Mouse (Mus musculus) midbrain, embryonic 14.5 days (tissue): ENCODE results near the gene Apol8. TPM values are rescaled to one million over a fixed set of nuclear protein-coding genes. Genes with fewer than 3 reads are reported as not detected.

ENCODE experiments used
- ATAC-seq: fragments of 200-750 bp; cut with Nextera tagmentation; 2 replicates; pipeline ENCODE4 v1.8.0; 2017; ENCODE audit warnings: moderate number of reproducible peaks, moderate library complexity; ENCODE audit not compliant: low FRiP score, low TSS enrichment
- DNase-seq: peaks from one replicate; pipeline ENCODE4 v3.0.0-alpha.2; 2015
- H3K27ac ChIP-seq: fragments of 300-500 bp; sonication (generic); replicated peaks from 2 replicates; pipeline ENCODE4 v1.5.1; 2014; ENCODE audit warnings: mild to moderate bottlenecking, low read depth, low read length, moderate library complexity
- H3K27me3 ChIP-seq: fragments of 300-500 bp; sonication (generic); 2 replicates; pipeline ENCODE4 v1.6.1; 2014; ENCODE audit warnings: low read length, control low read depth, mixed read lengths; ENCODE audit not compliant: control insufficient read depth, insufficient read depth
- H3K36me3 ChIP-seq: fragments of 300-500 bp; sonication (generic); 2 replicates; pipeline ENCODE4 v1.6.1; 2014; ENCODE audit warnings: low read length, control low read depth; ENCODE audit not compliant: control insufficient read depth, insufficient read depth
- H3K4me1 ChIP-seq: fragments of 300-500 bp; sonication (generic); 2 replicates; pipeline ENCODE4 v1.6.1; 2014; ENCODE audit warnings: mild to moderate bottlenecking, antibody characterized with exemption, low read length, control low read depth; ENCODE audit not compliant: control insufficient read depth, insufficient read depth
- H3K4me2 ChIP-seq: fragments of 300-500 bp; sonication (generic); 2 replicates; pipeline ENCODE4 v1.6.1; 2014; ENCODE audit warnings: mild to moderate bottlenecking, low read length, moderate library complexity
- H3K4me3 ChIP-seq: fragments of 300-500 bp; sonication (generic); replicated peaks from 2 replicates; pipeline ENCODE4 v1.5.1; 2014; ENCODE audit warnings: low read depth, low read length
- H3K9ac ChIP-seq: fragments of 300-500 bp; sonication (generic); replicated peaks from 2 replicates; pipeline ENCODE4 v1.6.1; 2014; ENCODE audit warnings: mild to moderate bottlenecking, low read length, moderate library complexity
- H3K9me3 ChIP-seq: fragments of 300-500 bp; sonication (generic); 2 replicates; pipeline ENCODE4 v1.6.1; 2016; ENCODE audit warnings: low read length, control low read depth, mixed read lengths; ENCODE audit not compliant: control insufficient read depth
- WGBS: fragments of 180-500 bp; shearing (Covaris S2); extraction: QIAGEN DNeasy Blood & Tissue Kit; methylation state at CpG from one replicate; pipeline ENCODE4 v1.1.7; 2014; 5-methylcytosine and 5-hydroxymethylcytosine counted together
- polyA plus RNA-seq: library from polyadenylated mRNA; unstranded; fragments of >200 nt; fragmentation: Nextera tagmentation; extraction: Ambion mirVana; gene quantifications from 2 replicates; pipeline ENCODE4 v1.2.1, GENCODE M21; 2014

The Apol8 gene
- polyA plus RNA-seq = 0.11 TPM in 2 replicates

GRCm38 (mm10) chr15:77756848-77757247 lies at the start of gene Apol8:
TSS of gene Apol8 (minus strand) at chr15:77757003.
- no peak within 1 kb of the TSS for H3K4me2 ChIP-seq
- H3K9ac ChIP-seq = no peak within 1 kb of the TSS
- H3K27me3 ChIP-seq = no peaks in the 10 kb centered on the region
- peaks cover 11% of the 10 kb centered on the region for H3K36me3 ChIP-seq
- H3K4me3 ChIP-seq = no peak within 1 kb of the TSS
- no peaks in the 10 kb centered on the region for H3K9me3 ChIP-seq
- ATAC-seq (no peak), DNase-seq (peak; percentile 78)
- WGBS = 5% methylated on average over 9 of the region's 9 CpGs
- H3K4me1 ChIP-seq = no peaks in the 10 kb centered on the region
- H3K27ac ChIP-seq = no peak within 1 kb of the TSS

GRCm38 (mm10) chr15:77805657-77806056 lies 48.9 kb upstream of the Apol8 start:
- H3K9ac ChIP-seq = no peak overlapping the region
- 88% methylated on average over 4 of the region's 4 CpGs for WGBS
- no peaks in the 10 kb centered on the region for H3K27me3 ChIP-seq
- H3K27ac ChIP-seq = no peak overlapping the region
- DNase-seq = no peak
- H3K4me3 ChIP-seq = no peak overlapping the region
- no peaks in the 10 kb centered on the region for H3K9me3 ChIP-seq
- peaks cover 20% of the 10 kb centered on the region for H3K36me3 ChIP-seq
- peaks cover 8% of the 10 kb centered on the region for H3K4me1 ChIP-seq
- no peak overlapping the region for H3K4me2 ChIP-seq
- no peak for ATAC-seq

- peaks cover 20% of the 10 kb centered on the region for H3K36me3 ChIP-seq
- H3K4me3 ChIP-seq = no peak overlapping the region
- no peak overlapping the region for H3K4me2 ChIP-seq
- no peaks in the 10 kb centered on the region for H3K9me3 ChIP-seq
- H3K4me1 ChIP-seq = 0 out of 2 replicates have a peak, but pooled peaks cover under 1% of the 10 kb centered on the region
- ATAC-seq (no peak), DNase-seq (no peak)
- no peak overlapping the region for H3K27ac ChIP-seq
- H3K9ac ChIP-seq = no peak overlapping the region
- H3K27me3 ChIP-seq = no peaks in the 10 kb centered on the region
- 89% methylated on average over 9 of the region's 9 CpGs for WGBS
Observed at GRCm38 (mm10) chr15:77804949-77805348, 48.1 kb upstream of the Apol8 start.

- Histone ChIP-seq H3K36me3 (peaks cover 20% of the 10 kb centered on the region), H3K27me3 (no peaks in the 10 kb centered on the region), H3K9me3 (no peaks in the 10 kb centered on the region), H3K9ac (no peak overlapping the region), H3K27ac (no peak overlapping the region), H3K4me2 (no peak overlapping the region), H3K4me3 (no peak overlapping the region), H3K4me1 (no peaks in the 10 kb centered on the region)
- WGBS = 94% methylated on average over 6 of the region's 6 CpGs
- no peak for DNase-seq
- ATAC-seq = no peak
Observed at GRCm38 (mm10) chr15:77804460-77804859, 47.7 kb upstream of the Apol8 start.

GRCm38 (mm10) chr15:77803747-77804146 lies 46.9 kb upstream of the Apol8 start:
- no peaks in the 10 kb centered on the region for H3K9me3 ChIP-seq
- no peaks in the 10 kb centered on the region for H3K27me3 ChIP-seq
- DNase-seq (no peak), ATAC-seq (no peak)
- H3K36me3 ChIP-seq = peaks cover 20% of the 10 kb centered on the region
- H3K4me3 ChIP-seq = no peak overlapping the region
- H3K9ac ChIP-seq = no peak overlapping the region
- WGBS = 87% methylated on average over 3 of the region's 3 CpGs
- no peak overlapping the region for H3K27ac ChIP-seq
- no peak overlapping the region for H3K4me2 ChIP-seq
- 0 out of 2 replicates have a peak, but pooled peaks cover under 1% of the 10 kb centered on the region for H3K4me1 ChIP-seq

DNA sequence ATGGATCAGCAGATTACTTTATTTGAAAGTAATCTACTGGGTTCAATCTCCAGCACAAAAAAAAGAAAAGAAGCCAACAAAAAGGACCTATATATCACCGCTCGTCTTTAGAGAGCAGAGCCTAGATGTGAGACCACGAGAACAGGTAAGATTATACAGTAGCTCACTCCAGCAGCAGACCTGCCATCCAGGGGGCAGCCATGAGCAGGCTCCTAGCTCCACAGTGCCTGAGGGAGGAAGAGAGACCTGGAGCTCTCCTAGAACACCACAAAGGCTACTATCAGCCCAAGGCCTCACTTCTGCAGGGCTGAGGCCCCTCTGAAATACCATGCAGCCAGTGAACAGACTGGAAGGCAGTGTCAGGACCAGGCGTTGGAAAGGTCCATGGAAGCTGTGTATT lies 46.2 kb upstream of the Apol8 start:
- 86% methylated on average over 4 of the region's 4 CpGs for WGBS
- Histone ChIP-seq H3K9me3 (no peaks in the 10 kb centered on the region), H3K4me3 (no peak overlapping the region), H3K4me2 (no peak overlapping the region), H3K27ac (no peak overlapping the region), H3K36me3 (peaks cover 20% of the 10 kb centered on the region), H3K27me3 (no peaks in the 10 kb centered on the region), H3K9ac (no peak overlapping the region), H3K4me1 (0 out of 2 replicates have a peak, but pooled peaks cover 5% of the 10 kb centered on the region)
- ATAC-seq = no peak
- DNase-seq = no peak

- 90% methylated on average over 4 of the region's 4 CpGs for WGBS
- Histone ChIP-seq H3K9me3 (no peaks in the 10 kb centered on the region), H3K27me3 (no peaks in the 10 kb centered on the region), H3K9ac (no peak overlapping the region), H3K27ac (no peak overlapping the region; the same call in 1 of the 2 replicates), H3K36me3 (peaks cover 5% of the 10 kb centered on the region; the same call in 1 of the 2 replicates), H3K4me3 (no peak overlapping the region), H3K4me2 (no peak overlapping the region), H3K4me1 (0 out of 2 replicates have a peak, but pooled peaks cover 5% of the 10 kb centered on the region)
- no peak for DNase-seq
- no peak for ATAC-seq
Observed at GRCm38 (mm10) chr15:77801188-77801587, 44.4 kb upstream of the Apol8 start.

- Histone ChIP-seq H3K27me3 (no peaks in the 10 kb centered on the region), H3K4me3 (no peak overlapping the region), H3K4me2 (no peak overlapping the region), H3K9me3 (no peaks in the 10 kb centered on the region), H3K27ac (no peak overlapping the region), H3K9ac (no peak overlapping the region), H3K36me3 (peaks cover 5% of the 10 kb centered on the region; the same call in 1 of the 2 replicates), H3K4me1 (0 out of 2 replicates have a peak, but pooled peaks cover 5% of the 10 kb centered on the region)
- no peak for ATAC-seq
- no peak for DNase-seq
Observed at GRCm38 (mm10) chr15:77800511-77800910, 43.7 kb upstream of the Apol8 start.
